Mouse (Mus musculus) heart, adult 18-20 months (tissue): Measurements from ENCODE around the gene Gm10142. TPM values are rescaled to one million over a fixed set of nuclear protein-coding genes. Genes with fewer than 3 reads are reported as not detected.
"Not testable (repeated sequence)": the region's sequence is repeated elsewhere in the genome, so short reads cannot be mapped to it uniquely, and the experiment has no call there.

Experiments used
- DNase-seq, 2 experiments: peaks; one replicate each; pipeline ENCODE4 v3.0.0; 2021 to 2022; ENCODE audit warnings: mixed read lengths in 1 of 2
- long read RNA-seq, 2 experiments: library from polyadenylated mRNA; stranded (forward); transcript quantifications; one replicate each; pipeline ENCODE4 v2.0.0; 2021
- total RNA-seq, 2 experiments: library from RNA; stranded (reverse); gene quantifications; 2 replicates each; pipeline ENCODE4 v1.2.3; 2021

Gene Gm10142
- total RNA-seq, result not detected
- long read RNA-seq, experiment 1, result 0 reads
- long read RNA-seq, experiment 2, result 0 reads

GRCm38 (mm10) chr10:77715507-77715906 is at the start of gene Gm10142:
Gene Gm10142, plus strand, starts transcription at chr10:77715807.
- no peak for DNase-seq

GRCm38 (mm10) chr10:77666342-77666741 is 49.3 kb upstream of the Gm10142 start:
- no peak for DNase-seq

GRCm38 (mm10) chr10:77667402-77667801 is 48.2 kb upstream of the Gm10142 start:
- peak in 1 of 2 experiments; percentile 13 for DNase-seq

GRCm38 (mm10) chr10:77670710-77671109 is 44.9 kb upstream of the Gm10142 start:
- no peak for DNase-seq

- DNase-seq, result no peak
Measured at GRCm38 (mm10) chr10:77671519-77671918, 44.1 kb upstream of the Gm10142 start.

- DNase-seq, result no peak
Measured at GRCm38 (mm10) chr10:77673765-77674164, 41.8 kb upstream of the Gm10142 start.

GRCm38 (mm10) chr10:77677562-77677961 is 38.0 kb upstream of the Gm10142 start:
- DNase-seq, result no peak

GRCm38 (mm10) chr10:77682994-77683393 is 32.6 kb upstream of the Gm10142 start:
- no peak for DNase-seq

- DNase-seq, result no peak
Measured at GRCm38 (mm10) chr10:77684181-77684580, 31.4 kb upstream of the Gm10142 start.

GRCm38 (mm10) chr10:77685895-77686664 is 29.5 kb upstream of the Gm10142 start, which contains the start of gene Tspear:
Gene Tspear, plus strand, starts transcription at chr10:77686569.
- peak; percentile 13 to 18 for DNase-seq

GRCm38 (mm10) chr10:77687021-77687420 is 28.6 kb upstream of the Gm10142 start:
- no peak for DNase-seq

- not testable (repeated sequence) for DNase-seq
Measured at GRCm38 (mm10) chr10:77690356-77690807, 25.2 kb upstream of the Gm10142 start, which contains the start of gene Gm19402. Gene Gm19402, minus strand, starts transcription at chr10:77690757.

- DNase-seq, result no peak
Measured at GRCm38 (mm10) chr10:77697133-77697532, 18.5 kb upstream of the Gm10142 start, which contains the start of gene Gm9508. Gene Gm9508, minus strand, starts transcription at chr10:77697233.

GRCm38 (mm10) chr10:77706326-77706725 is 9.3 kb upstream of the Gm10142 start, which contains the start of gene Gm10272:
Gene Gm10272, plus strand, starts transcription at chr10:77706626.
- no peak for DNase-seq

GRCm38 (mm10) chr10:77709831-77710230 is 5.8 kb upstream of the Gm10142 start:
- no peak for DNase-seq

GRCm38 (mm10) chr10:77711157-77711556 is 4.5 kb upstream of the Gm10142 start, which contains the start of gene Gm10024:
Gene Gm10024, plus strand, starts transcription at chr10:77711457.
- not testable (repeated sequence) for DNase-seq

- peak in 1 of 2 experiments; percentile 5 for DNase-seq
Measured at GRCm38 (mm10) chr10:77713734-77714133, 1.9 kb upstream of the Gm10142 start.

GRCm38 (mm10) chr10:77720299-77720698 is 4.7 kb downstream of the Gm10142 start, which contains the start of gene Krtap12-1:
Gene Krtap12-1, plus strand, starts transcription at chr10:77720599.
- DNase-seq, result not testable (repeated sequence)

GRCm38 (mm10) chr10:77724855-77725254 is 9.2 kb downstream of the Gm10142 start:
- DNase-seq, result no peak

- DNase-seq, result no peak
Measured at GRCm38 (mm10) chr10:77726186-77726585, 10.6 kb downstream of the Gm10142 start, which contains the start of gene Gm10100. Gene Gm10100, plus strand, starts transcription at chr10:77726486.

- DNase-seq, result no peak
Measured at GRCm38 (mm10) chr10:77728280-77728679, 12.7 kb downstream of the Gm10142 start.

- DNase-seq, result peak in 1 of 2 experiments; percentile 10
Measured at GRCm38 (mm10) chr10:77729241-77729640, 13.6 kb downstream of the Gm10142 start.

- DNase-seq, result no peak
Measured at GRCm38 (mm10) chr10:77735928-77736327, 20.3 kb downstream of the Gm10142 start.
